Mouse (Mus musculus): ENCODE measurements at regions not wholly inside any gene's neighbourhood (a gene's known extent, or its start where the extent isn't known, plus 50 kb on each side); places are given as distances from the start of the nearest gene placed in this dataset.

DNA sequence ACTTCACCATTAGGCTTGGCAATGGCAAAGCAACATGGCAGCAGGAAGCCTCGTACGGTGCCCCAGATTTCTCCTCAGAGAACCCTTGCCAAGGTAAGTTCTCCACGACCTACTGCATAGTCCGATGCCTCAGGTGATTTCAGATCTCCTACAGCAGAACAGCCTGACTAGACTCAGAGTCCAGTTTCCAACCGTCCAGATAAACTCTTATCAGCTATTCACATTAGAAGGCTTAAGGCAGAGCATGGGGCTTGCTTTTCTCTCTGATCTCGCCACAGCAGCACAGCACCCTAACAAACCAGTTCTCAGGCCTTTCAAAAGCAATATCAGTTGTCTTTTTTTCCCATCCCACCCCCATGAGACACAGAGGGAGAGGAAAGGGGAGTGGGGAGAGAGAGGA is 174.9 kb upstream of the Nfe2l3 start:
- 80% methylated on average over 6 of the region's 6 CpGs for WGBS
- TF ChIP-seq CTCF (IDR thresholded peaks at IDR 0.05; ENCODE audit: low read depth): no peak
- no peak for DNase-seq
- Histone ChIP-seq H3K9me3 (ENCODE audit: low read length) (no peaks in the 10 kb centered on the region), H3K9ac (no peak overlapping the region), H3K4me1 (ENCODE audit: insufficient read depth) (no peaks in the 10 kb centered on the region), H3K36me3 (ENCODE audit: insufficient read depth) (no peaks in the 10 kb centered on the region), H3K4me3 (ENCODE audit: low read depth, low read length) (no peak overlapping the region), H3K27ac (ENCODE audit: low read depth, low read length) (no peak overlapping the region), H3K27me3 (ENCODE audit: insufficient read depth, low read length) (no peaks in the 10 kb centered on the region), H3K4me2 (ENCODE audit: low read depth) (no peak overlapping the region)
- ATAC-seq: no peak

DNA sequence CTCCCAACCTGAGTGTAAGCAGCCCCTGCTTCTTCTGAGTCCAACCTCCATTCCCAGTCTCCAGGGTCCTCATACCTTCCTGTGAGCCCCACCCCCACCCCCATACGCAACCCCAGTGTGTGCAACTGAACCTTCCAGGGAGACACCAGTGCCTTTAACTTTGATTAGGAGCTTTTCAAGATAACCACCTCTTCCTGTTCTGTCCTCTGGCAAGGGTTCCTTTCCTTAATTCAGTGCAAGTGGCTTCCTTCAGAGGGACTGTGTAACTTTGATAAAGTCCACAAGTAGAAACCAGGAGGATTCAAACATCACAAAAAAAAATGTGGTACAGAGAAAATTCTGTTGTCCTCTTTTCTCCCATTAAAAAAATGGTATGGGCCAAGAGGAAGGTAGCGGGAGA is 174.2 kb upstream of the Nfe2l3 start:
- Histone ChIP-seq H3K9me3 (ENCODE audit: low read length) (no peaks in the 10 kb centered on the region), H3K9ac (no peak overlapping the region), H3K4me3 (ENCODE audit: low read depth, low read length) (no peak overlapping the region), H3K36me3 (ENCODE audit: insufficient read depth) (no peaks in the 10 kb centered on the region), H3K4me2 (ENCODE audit: low read depth) (no peak overlapping the region), H3K27ac (ENCODE audit: low read depth, low read length) (no peak overlapping the region), H3K27me3 (ENCODE audit: insufficient read depth, low read length) (no peaks in the 10 kb centered on the region), H3K4me1 (ENCODE audit: insufficient read depth) (no peaks in the 10 kb centered on the region)
- DNase-seq (no peak), ATAC-seq (no peak)
- WGBS: 86% methylated on average over 2 of the region's 2 CpGs
- no peak for TF ChIP-seq CTCF (IDR thresholded peaks at IDR 0.05; ENCODE audit: low read depth)

DNA sequence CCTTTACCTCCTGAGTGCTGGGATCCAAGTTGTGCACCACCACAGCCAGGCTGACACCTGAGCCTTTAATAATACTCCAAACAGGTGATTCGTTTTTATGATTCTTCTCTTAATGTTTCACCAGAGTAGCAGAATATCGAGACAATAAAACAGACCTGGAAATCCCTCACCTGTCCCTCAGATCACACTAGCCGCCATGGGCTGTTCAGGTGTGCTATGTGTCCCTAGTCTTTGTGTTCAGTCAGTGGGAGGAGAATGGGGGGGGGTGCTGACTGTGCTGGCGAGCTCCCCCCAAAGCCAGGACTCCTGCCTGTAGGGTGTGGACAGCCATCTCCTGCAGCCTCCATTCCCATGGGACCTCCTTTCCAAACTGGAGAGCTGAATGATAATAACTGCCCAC is 168.9 kb upstream of the Nfe2l3 start:
- Histone ChIP-seq H3K4me3 (ENCODE audit: low read depth, low read length) (no peak overlapping the region), H3K4me2 (ENCODE audit: low read depth) (no peak overlapping the region), H3K9ac (no peak overlapping the region), H3K27ac (ENCODE audit: low read depth, low read length) (no peak overlapping the region), H3K4me1 (ENCODE audit: insufficient read depth) (no peaks in the 10 kb centered on the region), H3K36me3 (ENCODE audit: insufficient read depth) (no peaks in the 10 kb centered on the region), H3K9me3 (ENCODE audit: low read length) (no peaks in the 10 kb centered on the region), H3K27me3 (ENCODE audit: insufficient read depth, low read length) (no peaks in the 10 kb centered on the region)
- no peak for ATAC-seq
- no peak for DNase-seq
- WGBS: 83% methylated on average over 4 of the region's 4 CpGs
- TF ChIP-seq CTCF (IDR thresholded peaks at IDR 0.05; ENCODE audit: low read depth): no peak

DNA sequence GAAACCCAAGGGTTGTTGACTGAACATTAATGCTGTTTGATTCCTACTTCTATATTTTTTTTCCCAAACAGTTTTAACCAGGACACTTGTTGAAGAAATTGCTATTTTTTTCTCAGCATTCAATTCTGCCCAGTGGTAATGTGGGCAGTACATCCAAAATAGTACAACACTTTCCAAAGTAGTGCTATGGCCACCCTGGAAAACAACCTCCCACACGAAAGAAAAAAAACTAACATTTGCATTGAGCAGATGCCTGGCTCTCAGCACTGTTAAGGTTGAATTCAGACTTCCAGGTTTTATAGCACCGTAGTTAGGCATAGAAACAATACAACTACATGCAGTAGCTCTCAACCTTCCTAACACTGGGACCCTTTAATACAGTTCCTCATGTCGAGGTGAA is 167.1 kb upstream of the Nfe2l3 start:
- H3K27ac ChIP-seq (ENCODE audit: low read depth, low read length): no peak overlapping the region
- H3K4me3 ChIP-seq (ENCODE audit: low read depth, low read length): no peak overlapping the region
- no peaks in the 10 kb centered on the region for H3K4me1 ChIP-seq (ENCODE audit: insufficient read depth)
- H3K9me3 ChIP-seq (ENCODE audit: low read length): no peaks in the 10 kb centered on the region
- WGBS: 89% methylated on average over 3 of the region's 3 CpGs
- H3K4me2 ChIP-seq (ENCODE audit: low read depth): no peak overlapping the region
- 0 out of 2 replicates have a peak, but pooled peaks cover 3% of the 10 kb centered on the region for H3K27me3 ChIP-seq (ENCODE audit: insufficient read depth, low read length)
- H3K36me3 ChIP-seq (ENCODE audit: insufficient read depth): no peaks in the 10 kb centered on the region
- DNase-seq (no peak), ATAC-seq (no peak)
- H3K9ac ChIP-seq: no peak overlapping the region
- no peak for TF ChIP-seq CTCF (IDR thresholded peaks at IDR 0.05; ENCODE audit: low read depth)

DNA sequence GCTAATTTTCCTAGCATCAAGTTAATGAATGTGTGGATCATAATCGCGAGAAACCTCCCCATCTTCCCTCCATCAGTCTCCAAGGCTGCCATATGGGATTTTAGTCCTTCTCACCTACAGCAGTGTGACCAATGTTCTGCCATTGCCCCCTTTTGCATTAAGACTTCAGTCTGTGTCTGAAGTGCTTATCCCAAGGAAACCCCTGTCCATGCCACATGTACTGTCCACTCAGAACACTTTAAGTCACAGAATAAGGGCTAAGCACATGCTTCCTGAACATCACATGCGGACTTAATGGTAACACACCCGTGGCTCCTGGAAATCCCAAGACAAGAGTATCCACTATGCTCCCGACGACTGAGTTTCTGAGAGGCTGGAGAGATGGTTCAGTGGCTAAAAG is 165.7 kb upstream of the Nfe2l3 start:
- Histone ChIP-seq H3K27me3 (ENCODE audit: insufficient read depth, low read length) (0 out of 2 replicates have a peak, but pooled peaks cover 3% of the 10 kb centered on the region), H3K4me3 (ENCODE audit: low read depth, low read length) (no peak overlapping the region), H3K27ac (ENCODE audit: low read depth, low read length) (no peak overlapping the region), H3K9me3 (ENCODE audit: low read length) (no peaks in the 10 kb centered on the region), H3K4me1 (ENCODE audit: insufficient read depth) (no peaks in the 10 kb centered on the region), H3K36me3 (ENCODE audit: insufficient read depth) (no peaks in the 10 kb centered on the region), H3K9ac (no peak overlapping the region), H3K4me2 (ENCODE audit: low read depth) (no peak overlapping the region)
- ATAC-seq (no peak), DNase-seq (no peak)
- TF ChIP-seq CTCF (IDR thresholded peaks at IDR 0.05; ENCODE audit: low read depth): no peak
- 87% methylated on average over 6 of the region's 6 CpGs for WGBS

DNA sequence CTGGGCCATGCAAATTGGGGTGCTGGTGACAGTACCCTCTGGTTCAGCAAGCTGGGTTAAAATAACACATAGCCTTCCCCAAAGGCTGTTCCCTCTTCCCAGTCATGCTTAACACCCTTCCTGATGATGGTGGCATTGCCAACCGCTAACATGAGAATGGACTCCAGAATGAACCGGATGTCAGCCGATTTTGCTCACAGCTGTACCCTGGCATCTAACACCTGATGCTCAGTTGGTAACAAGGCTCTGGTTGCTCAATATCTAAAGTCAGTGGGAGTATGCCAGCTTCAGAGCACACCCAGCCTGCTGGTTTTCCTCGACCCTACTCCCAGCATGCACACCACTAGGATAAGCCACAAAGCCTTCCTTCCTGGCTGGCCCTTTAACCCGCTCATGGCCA is 164.6 kb upstream of the Nfe2l3 start:
- ATAC-seq: no peak
- Histone ChIP-seq H3K36me3 (ENCODE audit: insufficient read depth) (no peaks in the 10 kb centered on the region), H3K4me1 (ENCODE audit: insufficient read depth) (no peaks in the 10 kb centered on the region), H3K4me3 (ENCODE audit: low read depth, low read length) (no peak overlapping the region), H3K9ac (no peak overlapping the region), H3K27ac (ENCODE audit: low read depth, low read length) (no peak overlapping the region), H3K27me3 (ENCODE audit: insufficient read depth, low read length) (0 out of 2 replicates have a peak, but pooled peaks cover 3% of the 10 kb centered on the region), H3K4me2 (ENCODE audit: low read depth) (no peak overlapping the region), H3K9me3 (ENCODE audit: low read length) (no peaks in the 10 kb centered on the region)
- WGBS: 84% methylated on average over 5 of the region's 5 CpGs
- TF ChIP-seq CTCF (IDR thresholded peaks at IDR 0.05; ENCODE audit: low read depth): no peak
- no peak for DNase-seq

DNA sequence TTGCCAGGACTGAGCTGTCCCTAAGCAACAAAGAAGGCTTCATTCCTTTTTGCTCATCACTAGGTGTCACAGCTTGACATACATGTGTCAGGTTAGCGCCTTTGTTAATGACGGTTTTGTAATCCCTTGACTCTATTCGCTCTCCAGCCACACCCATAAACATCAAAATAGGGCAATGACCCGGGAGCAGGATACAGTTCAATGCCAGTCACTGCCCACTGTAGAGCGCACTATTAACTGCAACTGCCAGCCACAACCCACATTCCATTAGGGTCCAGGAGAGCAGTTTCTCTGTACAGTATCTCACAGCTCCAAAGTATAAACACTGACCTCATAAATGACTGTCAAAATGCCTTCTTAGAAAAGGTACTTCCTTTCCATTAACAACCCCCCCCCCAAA is 163.5 kb upstream of the Nfe2l3 start:
- no peak for TF ChIP-seq CTCF (IDR thresholded peaks at IDR 0.05; ENCODE audit: low read depth)
- ATAC-seq: no peak
- Histone ChIP-seq H3K36me3 (ENCODE audit: insufficient read depth) (no peaks in the 10 kb centered on the region), H3K27ac (ENCODE audit: low read depth, low read length) (no peak overlapping the region), H3K9me3 (ENCODE audit: low read length) (no peaks in the 10 kb centered on the region), H3K9ac (no peak overlapping the region), H3K4me2 (ENCODE audit: low read depth) (no peak overlapping the region), H3K4me3 (ENCODE audit: low read depth, low read length) (no peak overlapping the region), H3K4me1 (ENCODE audit: insufficient read depth) (no peaks in the 10 kb centered on the region), H3K27me3 (ENCODE audit: insufficient read depth, low read length) (0 out of 2 replicates have a peak, but pooled peaks cover 3% of the 10 kb centered on the region)
- 85% methylated on average over 5 of the region's 5 CpGs for WGBS
- no peak for DNase-seq

DNA sequence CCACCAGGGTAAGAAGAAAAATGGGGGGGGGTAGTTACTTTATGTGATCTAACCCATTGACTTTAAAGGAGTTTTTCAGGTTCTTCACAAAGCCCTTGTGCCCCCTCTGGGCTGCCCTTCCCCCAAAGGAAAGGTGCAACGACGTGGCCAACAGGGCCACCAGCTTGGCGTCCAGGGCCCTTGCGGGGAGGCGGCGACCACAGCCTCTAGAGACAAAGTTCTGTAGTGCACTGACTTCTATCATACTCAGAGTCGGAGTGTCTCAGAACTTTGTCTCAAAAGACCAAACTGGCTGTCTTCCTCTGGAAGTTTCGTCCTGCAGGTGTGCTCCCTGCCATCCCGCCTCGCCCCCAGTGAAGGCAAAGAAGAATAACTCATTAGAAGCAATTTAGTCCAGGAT is 162.9 kb upstream of the Nfe2l3 start:
- H3K36me3 ChIP-seq (ENCODE audit: insufficient read depth): no peaks in the 10 kb centered on the region
- no peaks in the 10 kb centered on the region for H3K4me1 ChIP-seq (ENCODE audit: insufficient read depth)
- no peak overlapping the region for H3K9ac ChIP-seq
- H3K27me3 ChIP-seq (ENCODE audit: insufficient read depth, low read length): 0 out of 2 replicates have a peak, but pooled peaks cover 3% of the 10 kb centered on the region
- peak overlapping the region; percentile 98 for H3K4me2 ChIP-seq (ENCODE audit: low read depth)
- DNase-seq: no peak
- 35% methylated on average over 10 of the region's 10 CpGs for WGBS
- no peaks in the 10 kb centered on the region for H3K9me3 ChIP-seq (ENCODE audit: low read length)
- ATAC-seq: no peak
- no peak for TF ChIP-seq CTCF (IDR thresholded peaks at IDR 0.05; ENCODE audit: low read depth)
- H3K27ac ChIP-seq (ENCODE audit: low read depth, low read length): no peak overlapping the region
- H3K4me3 ChIP-seq (ENCODE audit: low read depth, low read length): peak overlapping the region; percentile 59

Data from forebrain, postnatal 0 days (tissue).